Mouse (Mus musculus): ENCODE results near the gene Rxfp4.

- TF ChIP-seq MAFK (IDR thresholded peaks at IDR 0.05; ENCODE audit: insufficient read depth, low read depth, low read length) = no peak
- TF ChIP-seq HCFC1 (IDR thresholded peaks at IDR 0.05; ENCODE audit: borderline replicate concordance, insufficient read depth, low read length) = no peak
- TF ChIP-seq ZNF384 (IDR thresholded peaks at IDR 0.05; ENCODE audit: low read depth, low read length) = no peak
Observed at GRCm38 (mm10) chr3:88683814-88684213, 30.9 kb upstream of the Rxfp4 start.

All from ES-E14 (cell line).